Mouse (Mus musculus) CH12.LX (cell line): ENCODE results near the gene Phkg1. TPM values are rescaled to one million over a fixed set of nuclear protein-coding genes. Genes with fewer than 3 reads are reported as not detected.

Source experiments
- DNase-seq: peaks from one replicate; pipeline ENCODE4 v3.0.0-alpha.2; 2013; ENCODE audit errors: extremely low read depth
- H3K27ac ChIP-seq: 2 replicates; pipeline ENCODE4 v1.5.1; 2012; ENCODE audit warnings: low read depth, mild to moderate bottlenecking, control low read depth, moderate library complexity; ENCODE audit not compliant: insufficient read depth
- H3K27me3 ChIP-seq: replicated peaks from 2 replicates; pipeline ENCODE3; 2012; ENCODE audit warnings: inconsistent platforms
- H3K36me3 ChIP-seq, 2 experiments: replicated peaks in 1 of 2; 2 replicates each; pipeline versions ENCODE3 to v1.6.1; 2012; ENCODE audit warnings: inconsistent platforms in 1 of 2, low read length in 1 of 2, mild to moderate bottlenecking in 1 of 2, mixed read lengths in 1 of 2, moderate library complexity in 1 of 2; ENCODE audit not compliant: control insufficient read depth in 1 of 2, insufficient read depth in 1 of 2
- H3K4me1 ChIP-seq, 2 experiments: 2 replicates each; pipeline ENCODE4 v1.6.1; 2012; ENCODE audit warnings: inconsistent platforms in 1 of 2, moderate library complexity in 1 of 2; ENCODE audit not compliant: insufficient read depth in 2 of 2, control insufficient read depth in 1 of 2
- H3K4me2 ChIP-seq: 2 replicates; pipeline ENCODE4 v1.6.1; 2012; ENCODE audit warnings: low read depth, mild to moderate bottlenecking, control low read depth; ENCODE audit not compliant: poor library complexity, insufficient read depth, severe bottlenecking
- H3K4me3 ChIP-seq, 3 experiments: fragments of 150-350 bp in 1 of 3; sonication (generic) in 1 of 3; replicated peaks in 1 of 3; 2 replicates each; pipeline versions ENCODE3 to v1.5.1; 2011 to 2012; ENCODE audit warnings: low read depth in 2 of 3, low read length in 2 of 3, mild to moderate bottlenecking in 2 of 3, moderate library complexity in 2 of 3, control low read depth in 1 of 3, improper control_type of control experiment in 1 of 3, inconsistent platforms in 1 of 3, mixed read lengths in 1 of 3; ENCODE audit not compliant: poor library complexity in 1 of 3
- H3K79me2 ChIP-seq: replicated peaks from 2 replicates; pipeline ENCODE4 v1.6.1; 2012; ENCODE audit warnings: mild to moderate bottlenecking, moderate library complexity; ENCODE audit not compliant: control insufficient read depth, poor library complexity, insufficient read depth, severe bottlenecking; ENCODE audit errors: extremely low read depth
- H3K9ac ChIP-seq: 2 replicates; pipeline ENCODE4 v1.6.1; 2012; ENCODE audit warnings: low read depth, mild to moderate bottlenecking, control low read depth, moderate library complexity; ENCODE audit not compliant: insufficient read depth
- H3K9me3 ChIP-seq: replicated peaks from 2 replicates; pipeline ENCODE3; 2012; ENCODE audit warnings: low read length, inconsistent platforms, mixed read lengths
- BHLHE40 ChIP-seq: IDR thresholded peaks from 2 replicates; pipeline ENCODE4 v1.6.1; 2011; ENCODE audit warnings: mild to moderate bottlenecking, low read depth, low read length, improper control_type of control experiment
- CHD1 ChIP-seq: IDR thresholded peaks from 2 replicates; pipeline ENCODE4 v1.6.1; 2012; ENCODE audit warnings: low read depth, low read length, improper control_type of control experiment, inconsistent platforms
- CHD2 ChIP-seq: IDR thresholded peaks from 2 replicates; pipeline ENCODE4 v1.6.1; 2011; ENCODE audit warnings: low read length, improper control_type of control experiment
- CTCF ChIP-seq, 2 experiments: IDR thresholded peaks in 1 of 2; conservative IDR thresholded peaks in 1 of 2; 2 replicates each; pipeline ENCODE4 v1.5.1; 2011 to 2012; ENCODE audit warnings: low read depth in 2 of 2, low read length in 2 of 2, improper control_type of control experiment in 1 of 2, inconsistent platforms in 1 of 2, mild to moderate bottlenecking in 1 of 2, moderate library complexity in 1 of 2
- ETS1 ChIP-seq: conservative IDR thresholded peaks from 2 replicates; pipeline ENCODE4 v1.6.1; 2012; ENCODE audit warnings: low read depth, mild to moderate bottlenecking, inconsistent platforms, low read length, improper control_type of control experiment, moderate library complexity
- GABPA ChIP-seq: IDR thresholded peaks from 2 replicates; pipeline ENCODE4 v1.6.1; 2012; ENCODE audit warnings: low read depth, low read length, improper control_type of control experiment, inconsistent platforms; ENCODE audit not compliant: insufficient replicate concordance
- HCFC1 ChIP-seq: IDR thresholded peaks from 2 replicates; pipeline ENCODE4 v1.6.1; 2012; ENCODE audit warnings: low read depth, mild to moderate bottlenecking, inconsistent platforms, low read length, improper control_type of control experiment
- KAT2A ChIP-seq: IDR thresholded peaks from 2 replicates; pipeline ENCODE4 v1.6.1; 2012; ENCODE audit warnings: low read length, improper control_type of control experiment, inconsistent platforms; ENCODE audit not compliant: insufficient replicate concordance
- MXI1 ChIP-seq: IDR thresholded peaks from 2 replicates; pipeline ENCODE4 v1.6.1; 2011; ENCODE audit warnings: mild to moderate bottlenecking, low read depth, low read length, improper control_type of control experiment
- MYC ChIP-seq: IDR thresholded peaks from 2 replicates; pipeline ENCODE4 v1.6.1; 2011; ENCODE audit warnings: low read depth, mild to moderate bottlenecking, improper control_type of control experiment, low read length
- NELFE ChIP-seq: IDR thresholded peaks from 2 replicates; pipeline ENCODE4 v1.6.1; 2011; ENCODE audit warnings: low read depth, low read length, improper control_type of control experiment
- NRF1 ChIP-seq: IDR thresholded peaks from 2 replicates; pipeline ENCODE4 v1.6.1; 2014; ENCODE audit warnings: low read depth, mild to moderate bottlenecking, inconsistent platforms, low read length, improper control_type of control experiment, moderate library complexity
- PAX5 ChIP-seq: IDR thresholded peaks from 2 replicates; pipeline ENCODE4 v1.6.1; 2012; ENCODE audit warnings: low read length, inconsistent platforms, mixed read lengths
- POLR2AphosphoS2 ChIP-seq: IDR thresholded peaks from 2 replicates; pipeline ENCODE4 v1.6.1; 2011; ENCODE audit warnings: low read depth, low read length, improper control_type of control experiment
- SIN3A ChIP-seq: IDR thresholded peaks from 2 replicates; pipeline ENCODE4 v1.6.1; 2012; ENCODE audit warnings: low read length, improper control_type of control experiment, inconsistent platforms
- TBP ChIP-seq: conservative IDR thresholded peaks from 2 replicates; pipeline ENCODE4 v1.6.1; 2011; ENCODE audit warnings: low read depth, low read length, improper control_type of control experiment
- USF2 ChIP-seq: conservative IDR thresholded peaks from 2 replicates; pipeline ENCODE4 v1.6.1; 2011; ENCODE audit warnings: low read depth, low read length, improper control_type of control experiment
- ZKSCAN1 ChIP-seq: IDR thresholded peaks from 2 replicates; pipeline ENCODE4 v1.6.1; 2012; ENCODE audit warnings: low read depth, inconsistent platforms, low read length, improper control_type of control experiment, borderline replicate concordance
- dilution Hi-C: fragments of 300-500 bp; cut with MboI; formaldehyde crosslinking; loops from 2 replicates; pipeline ENCODE4 v1.14.3; 2020; ENCODE audit warnings: low sequenced_read_pairs; ENCODE audit not compliant: extremely low pct_unique_long_range_greater_than_20kb, extremely low pct_ligation_motif_present
- in situ Hi-C: fragments of 300-500 bp; cut with MboI; formaldehyde crosslinking; loops from 3 replicates; pipeline ENCODE4 v1.14.3; 2019; ENCODE audit warnings: low sequenced_read_pairs, low pct_ligation_motif_present, low pct_unique_long_range_greater_than_20kb, mixed read lengths
- polyA plus RNA-seq: library from polyadenylated mRNA; unstranded; fragments of >175 nt; gene quantifications from 2 replicates; pipeline ENCODE4 v1.2.1, GENCODE M21; 2012; ENCODE audit warnings: low read depth; ENCODE audit not compliant: insufficient read length
- total RNA-seq, 2 experiments: library from RNA; depleted of rRNA; stranded (reverse); fragments of 300-350 nt in 1 of 2; fragments of >200 nt in 1 of 2; gene quantifications; 2 replicates each; pipeline ENCODE4 v1.2.3; 2012 to 2014

The Phkg1 gene
- total and polyA plus RNA-seq, 3 experiments: 0.21 to 0.61 (median 0.23) TPM

DNA sequence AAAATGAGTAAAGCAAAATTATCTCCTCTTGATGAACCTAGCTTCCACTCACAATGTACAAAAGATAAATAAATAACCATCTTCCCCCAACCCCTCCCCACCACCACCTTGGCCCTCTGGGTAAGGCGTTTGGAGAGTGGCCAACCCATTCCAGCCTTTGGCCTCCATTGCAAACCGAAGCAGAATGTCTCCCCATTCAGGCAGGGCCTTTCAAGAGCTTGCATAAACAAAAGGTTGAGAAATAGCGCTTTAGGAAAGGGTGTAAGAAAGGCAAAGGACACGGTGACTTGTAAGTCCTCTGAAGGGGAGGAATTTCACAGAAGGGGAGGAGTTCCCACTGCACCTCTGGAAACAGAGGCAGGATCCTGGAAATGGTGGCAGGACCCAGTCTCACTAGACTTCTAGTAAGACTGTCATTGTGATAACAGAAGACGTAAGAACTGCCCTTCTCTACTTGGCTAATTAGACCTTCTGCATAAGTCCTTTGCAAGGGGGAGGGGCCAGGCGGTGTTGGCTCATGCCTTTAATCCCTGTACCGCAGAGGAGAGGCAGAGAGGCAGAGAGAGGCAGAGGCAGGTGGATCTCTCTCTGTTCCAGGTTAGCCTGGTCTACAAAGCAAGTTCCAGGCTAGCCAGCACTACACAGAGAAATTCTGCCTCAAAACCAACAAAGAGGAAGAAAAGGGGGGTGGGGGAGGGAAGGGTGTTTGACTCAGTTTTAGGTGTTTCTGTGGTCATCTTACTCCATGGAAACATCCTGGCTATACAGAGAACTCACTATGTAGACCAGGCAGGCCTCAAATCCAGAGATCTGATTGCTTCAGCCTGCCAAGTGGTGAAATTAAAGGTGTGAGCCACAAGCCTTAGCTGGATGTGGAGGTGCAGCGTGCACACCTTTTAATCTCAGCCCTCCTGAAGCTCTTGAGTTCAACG lies 31.8 kb upstream of the Phkg1 start:
- DNase-seq: no peak

DNA sequence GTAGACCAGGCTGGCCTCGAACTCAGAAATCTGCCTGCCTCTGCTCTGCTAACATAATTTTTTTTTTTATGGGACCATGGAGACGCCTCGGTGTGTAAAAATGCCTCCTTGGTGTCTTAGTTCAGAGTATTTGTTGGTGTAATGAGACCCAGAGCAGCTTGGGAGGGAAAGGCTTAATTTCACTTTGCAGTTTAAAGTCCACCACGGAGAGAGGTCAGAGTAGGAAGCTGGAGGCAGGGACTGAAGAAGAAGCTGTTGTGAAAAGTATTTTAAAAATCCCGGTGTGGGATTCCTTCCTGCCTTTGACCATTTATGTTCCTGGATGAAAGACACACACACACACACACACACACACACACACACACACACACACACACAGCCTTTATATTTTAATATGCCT lies 27.6 kb upstream of the Phkg1 start:
- no peak for DNase-seq
- dilution Hi-C loops: no loop called here
- H3K27ac ChIP-seq: no peak overlapping the region

More for the DNA sequence above, 31.8 kb upstream of the Phkg1 start:
- no peaks in the 10 kb centered on the region for H3K27me3 ChIP-seq
- H3K4me3 ChIP-seq: no peak overlapping the region
- no peak overlapping the region for H3K9ac ChIP-seq
- H3K36me3 ChIP-seq: no peaks in the 10 kb centered on the region
- in situ Hi-C loops: no loop called here
- no peaks in the 10 kb centered on the region for H3K79me2 ChIP-seq
- dilution Hi-C loops: no loop called here
- 0 out of 4 replicates have a peak, but pooled peaks cover 0 to 2% of the 10 kb centered on the region in 2 experiments for H3K4me1 ChIP-seq
- TF ChIP-seq TBP (no peak), CHD1 (no peak), ETS1 (no peak), POLR2AphosphoS2 (no peak), NELFE (no peak), CTCF (conservative IDR thresholded peaks at IDR 0.05 in 1 of 2, IDR thresholded peaks at IDR 0.05 in 1 of 2; ENCODE audit: low read depth in 2 of 2, low read length in 2 of 2) (no peak), KAT2A (no peak)
- TF ChIP-seq, all 38 proteins: peak for 0
- no peak overlapping the region for H3K4me2 ChIP-seq
- no peak overlapping the region for H3K27ac ChIP-seq
- no peaks in the 10 kb centered on the region for H3K9me3 ChIP-seq

More for the DNA sequence above, 27.6 kb upstream of the Phkg1 start:
- no peak for TF ChIP-seq GABPA
- TF ChIP-seq SIN3A: no peak
- TF ChIP-seq PAX5: no peak
- TF ChIP-seq CHD1: no peak
- TF ChIP-seq ZKSCAN1: no peak
- TF ChIP-seq MYC: no peak
- no peak for TF ChIP-seq NELFE
- no peak for TF ChIP-seq CTCF (conservative IDR thresholded peaks at IDR 0.05 in 1 of 2, IDR thresholded peaks at IDR 0.05 in 1 of 2; ENCODE audit: low read depth in 2 of 2, low read length in 2 of 2)
- TF ChIP-seq MXI1: no peak
- TF ChIP-seq BHLHE40: no peak
- TF ChIP-seq HCFC1: no peak
- no peak for TF ChIP-seq CHD2
- no peak for TF ChIP-seq USF2
- no peak for TF ChIP-seq NRF1
- Histone ChIP-seq H3K4me3 (no peak overlapping the region), H3K4me1 (0 out of 4 replicates have a peak, but pooled peaks cover 0 to 2% of the 10 kb centered on the region in 2 experiments), H3K9me3 (no peaks in the 10 kb centered on the region), H3K4me2 (no peak overlapping the region), H3K27me3 (no peaks in the 10 kb centered on the region), H3K9ac (no peak overlapping the region), H3K36me3 (no peaks in the 10 kb centered on the region), H3K79me2 (no peaks in the 10 kb centered on the region)
- in situ Hi-C loops: no loop called here
